Mouse (Mus musculus) embryonic fibroblast, embryonic 13.5 days (primary cell): Measurements from ENCODE around the gene Ncbp3. TPM values are rescaled to one million over a fixed set of nuclear protein-coding genes. Genes with fewer than 3 reads are reported as not detected.

ENCODE experiments used
- H3K27ac ChIP-seq: 2 replicates; pipeline ENCODE4 v1.5.1; 2012; ENCODE audit warnings: low read length, control low read depth, inconsistent platforms; ENCODE audit not compliant: insufficient read depth
- H3K4me1 ChIP-seq: 2 replicates; pipeline ENCODE4 v1.6.1; 2011; ENCODE audit warnings: low read length; ENCODE audit not compliant: control insufficient read depth, insufficient read depth
- H3K4me3 ChIP-seq: 2 replicates; pipeline ENCODE4 v1.5.1; 2011; ENCODE audit warnings: mild to moderate bottlenecking, control low read depth, low read length; ENCODE audit not compliant: insufficient read depth
- CTCF ChIP-seq: IDR thresholded peaks from 2 replicates; pipeline ENCODE4 v1.5.1; 2011; ENCODE audit warnings: mild to moderate bottlenecking, control low read depth, low read length, moderate library complexity, borderline replicate concordance; ENCODE audit not compliant: insufficient read depth
- POLR2A ChIP-seq: IDR thresholded peaks from 2 replicates; pipeline ENCODE4 v1.6.1; 2011; ENCODE audit warnings: low read depth, mild to moderate bottlenecking, control low read depth, low read length, moderate library complexity
- polyA plus RNA-seq: library from polyadenylated mRNA; stranded (reverse); fragments of >200 nt; gene quantifications from 2 replicates; pipeline ENCODE4 v1.2.4, GENCODE M21; 2011; ENCODE audit warnings: low read depth; ENCODE audit not compliant: missing spikeins, insufficient read length

Ncbp3 gene
- polyA plus RNA-seq, result 10.2 and 11.1 TPM in 2 replicates

- H3K27ac ChIP-seq, result peak within 1 kb of the TSS; percentile 54
- TF ChIP-seq POLR2A (peak; percentile 38), CTCF (peak; percentile 53; the same call in 1 of the 2 replicates)
- H3K4me1 ChIP-seq, result no peaks in the 10 kb centered on the region
- peak within 1 kb of the TSS; percentile 85 for H3K4me3 ChIP-seq
Observed at GRCm38 (mm10) chr11:73047542-73047996, at the start of gene Ncbp3. Gene Ncbp3 (plus strand): TSS chr11:73047783.

- H3K4me1 ChIP-seq, result no peaks in the 10 kb centered on the region
- TF ChIP-seq CTCF, result no peak
- no peak for TF ChIP-seq POLR2A
- H3K4me3 ChIP-seq, result no peak within 1 kb of the TSS
- H3K27ac ChIP-seq, result no peak within 1 kb of the TSS
Observed at GRCm38 (mm10) chr11:72998771-72999170, 48.8 kb upstream of the Ncbp3 start, which contains the start of gene P2rx1. Gene P2rx1 (plus strand): TSS chr11:72999103.

DNA sequence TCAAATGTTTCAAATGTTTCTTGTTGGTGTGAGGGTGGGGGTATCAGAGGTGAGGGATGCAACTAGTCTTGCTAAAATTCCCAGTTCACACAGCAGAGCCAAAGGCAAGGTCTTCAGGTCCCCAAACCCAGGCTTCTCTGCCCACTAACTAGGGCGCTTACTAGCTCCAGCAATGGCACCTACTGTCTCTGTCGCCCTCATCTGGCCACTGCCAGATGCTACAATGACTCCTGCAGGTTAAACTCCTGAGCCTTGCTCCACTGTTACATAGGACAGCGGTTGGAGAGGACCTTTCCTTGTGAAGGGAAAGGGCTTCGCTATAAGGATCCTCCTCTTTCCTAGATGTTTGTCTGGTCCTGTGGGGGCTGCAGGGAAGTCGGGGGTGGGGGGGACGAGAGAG is 46.6 kb upstream of the Ncbp3 start:
- H3K4me1 ChIP-seq, result no peaks in the 10 kb centered on the region
- peak; percentile 88 for TF ChIP-seq CTCF
- TF ChIP-seq POLR2A, result no peak
- no peak overlapping the region for H3K27ac ChIP-seq
- no peak overlapping the region for H3K4me3 ChIP-seq

GRCm38 (mm10) chr11:73006377-73006776 is 41.2 kb upstream of the Ncbp3 start:
- no peaks in the 10 kb centered on the region for H3K4me1 ChIP-seq
- TF ChIP-seq POLR2A (no peak), CTCF (peak; percentile 76)
- H3K27ac ChIP-seq, result no peak overlapping the region

GRCm38 (mm10) chr11:73007113-73007512 is 40.5 kb upstream of the Ncbp3 start:
- no peak overlapping the region for H3K4me3 ChIP-seq
- no peak overlapping the region for H3K27ac ChIP-seq
- no peaks in the 10 kb centered on the region for H3K4me1 ChIP-seq
- TF ChIP-seq POLR2A (no peak), CTCF (no peak)

More at GRCm38 (mm10) chr11:73006377-73006776, 41.2 kb upstream of the Ncbp3 start:
- no peak overlapping the region for H3K4me3 ChIP-seq

DNA sequence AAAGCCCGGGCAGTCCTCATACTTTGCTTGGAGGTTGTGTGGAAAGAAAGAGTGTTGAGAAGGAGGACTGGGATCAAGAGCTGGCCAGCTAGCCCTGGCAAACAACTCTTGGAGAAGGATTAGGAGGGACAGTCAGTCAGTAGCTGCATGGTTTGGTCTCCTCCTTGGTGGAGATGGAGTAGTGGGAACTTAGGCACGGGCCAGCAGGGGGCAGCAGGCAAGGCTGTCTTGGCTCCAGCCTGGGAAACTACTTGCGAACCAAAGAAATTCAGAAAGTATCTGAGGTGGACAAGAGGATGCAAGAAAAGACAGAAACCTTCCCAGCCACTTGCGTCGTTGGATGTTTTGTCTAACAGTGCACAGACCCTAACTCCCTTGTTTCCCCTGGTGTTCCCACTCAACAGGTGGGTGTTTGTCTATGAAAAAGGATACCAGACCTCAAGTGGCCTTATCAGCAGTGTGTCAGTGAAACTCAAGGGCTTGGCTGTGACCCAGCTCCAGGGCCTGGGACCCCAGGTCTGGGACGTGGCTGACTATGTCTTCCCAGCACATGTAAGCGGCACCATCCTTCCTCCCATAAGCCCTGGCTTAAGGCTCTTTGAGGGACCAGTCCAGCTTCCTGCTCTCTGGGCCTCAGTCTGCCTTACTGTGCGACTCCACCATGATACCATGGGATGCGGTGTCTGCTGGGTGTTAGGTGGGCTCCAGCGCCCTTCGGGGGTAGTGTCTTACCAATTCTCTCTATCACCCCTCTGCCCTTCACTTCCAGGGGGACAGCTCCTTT is 39.7 kb upstream of the Ncbp3 start:
- TF ChIP-seq CTCF, result peak; percentile 82
- TF ChIP-seq POLR2A, result no peak
- H3K4me3 ChIP-seq, result no peak overlapping the region
- no peak overlapping the region for H3K27ac ChIP-seq
- no peaks in the 10 kb centered on the region for H3K4me1 ChIP-seq

GRCm38 (mm10) chr11:73008826-73009225 is 38.8 kb upstream of the Ncbp3 start:
- no peak overlapping the region for H3K4me3 ChIP-seq
- no peak overlapping the region for H3K27ac ChIP-seq
- TF ChIP-seq CTCF (no peak), POLR2A (no peak)
- H3K4me1 ChIP-seq, result no peaks in the 10 kb centered on the region

GRCm38 (mm10) chr11:73009531-73010274 is 37.9 kb upstream of the Ncbp3 start:
- H3K4me1 ChIP-seq, result no peaks in the 10 kb centered on the region
- H3K27ac ChIP-seq, result no peak overlapping the region
- no peak overlapping the region for H3K4me3 ChIP-seq
- TF ChIP-seq POLR2A, result no peak
- TF ChIP-seq CTCF, result no peak

DNA sequence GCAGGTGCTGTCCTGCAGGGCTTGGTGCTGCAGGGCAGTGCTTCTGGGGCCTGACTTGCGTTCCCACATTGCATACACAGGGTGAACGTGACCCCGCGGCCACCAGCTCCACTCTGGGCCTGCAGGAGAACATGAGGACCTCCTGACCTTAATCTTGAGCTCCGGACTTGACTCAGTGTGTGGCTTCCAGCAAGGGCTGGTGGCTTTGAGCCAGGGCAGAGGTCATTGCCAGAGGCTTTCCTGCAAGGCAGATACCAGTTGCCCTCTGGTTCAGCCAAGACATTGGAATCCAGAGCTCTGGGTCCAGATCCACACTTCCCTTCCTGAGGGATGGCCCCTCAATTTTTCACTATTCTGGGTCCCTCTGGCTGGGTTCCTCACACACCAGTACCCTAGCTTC is 33.6 kb upstream of the Ncbp3 start:
- Histone ChIP-seq H3K4me3 (no peak overlapping the region), H3K27ac (no peak overlapping the region), H3K4me1 (no peaks in the 10 kb centered on the region)
- no peak for TF ChIP-seq CTCF
- no peak for TF ChIP-seq POLR2A

DNA sequence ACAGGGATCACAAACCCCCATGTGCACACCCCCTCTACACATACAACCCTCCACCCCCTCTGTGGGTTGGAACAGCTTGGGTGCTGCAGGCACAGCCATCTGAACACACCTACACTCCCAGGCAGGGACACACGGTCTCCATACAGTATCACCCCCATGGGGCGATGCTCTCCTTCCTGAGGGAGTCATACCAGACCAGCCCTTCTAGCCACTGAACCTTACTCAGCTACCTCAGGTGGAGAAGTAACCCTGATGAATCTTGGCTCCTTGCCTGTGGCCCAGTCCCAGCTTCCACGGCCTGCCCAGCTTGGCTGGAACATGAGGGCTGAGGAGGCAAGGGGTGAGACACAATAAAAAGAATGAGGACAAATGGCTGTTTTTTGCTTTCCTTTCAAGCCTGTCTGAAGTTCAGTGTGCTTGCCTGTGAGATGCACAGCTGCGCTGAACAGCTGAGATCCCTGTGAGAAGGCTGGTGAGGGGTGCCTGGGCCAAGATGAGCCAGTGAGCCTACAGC is 32.7 kb upstream of the Ncbp3 start:
- TF ChIP-seq CTCF, result no peak
- no peak overlapping the region for H3K27ac ChIP-seq
- H3K4me1 ChIP-seq, result no peaks in the 10 kb centered on the region
- no peak overlapping the region for H3K4me3 ChIP-seq
